Mouse (Mus musculus) spleen, adult 2 months (tissue): ENCODE data around the gene Rangap1.

ENCODE experiments used
- CTCF ChIP-seq: fragments of 200-500 bp; IDR thresholded peaks from 2 replicates; pipeline ENCODE4 v1.5.1; 2011; ENCODE audit warnings: mild to moderate bottlenecking, inconsistent platforms; ENCODE audit not compliant: insufficient read depth, insufficient read length, insufficient replicate concordance; ENCODE audit errors: extremely low read depth
- POLR2A ChIP-seq: fragments of 200-500 bp; IDR thresholded peaks from 2 replicates; pipeline ENCODE4 v1.6.1; 2011; ENCODE audit warnings: low read depth, low read length, inconsistent platforms

DNA sequence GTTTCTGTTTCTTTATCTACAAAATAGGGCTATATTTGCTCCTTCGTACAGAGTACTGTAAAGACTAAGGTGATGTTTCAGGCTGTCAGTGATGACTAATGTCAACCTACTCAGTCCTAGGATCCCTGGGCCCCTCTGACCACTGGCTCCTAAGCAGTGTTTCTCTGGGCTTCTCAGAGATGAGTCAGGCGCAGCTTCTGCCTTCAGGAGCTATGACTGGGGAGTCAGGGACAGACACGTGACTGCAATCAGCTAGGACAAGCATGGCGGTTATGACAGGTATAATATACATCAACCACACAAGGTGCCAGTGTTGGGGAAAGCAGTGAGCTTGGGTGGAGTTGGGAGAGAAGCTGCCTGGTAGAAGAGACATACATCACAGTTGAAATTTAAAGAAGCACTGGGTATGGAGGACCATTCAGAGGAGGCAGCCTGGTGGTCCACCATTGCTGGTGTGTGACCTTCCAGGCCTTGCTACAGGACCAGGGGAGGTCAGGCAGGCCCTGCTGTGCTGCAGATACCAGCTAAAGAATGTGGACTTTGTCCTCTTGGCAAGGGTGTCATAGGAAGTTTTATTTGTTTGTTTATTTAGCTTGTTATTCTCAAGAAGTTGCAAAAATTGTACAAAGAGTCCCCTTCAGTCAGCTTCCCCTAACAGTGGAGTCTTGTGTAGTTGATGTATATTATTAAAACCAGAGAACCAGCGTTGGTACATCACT is 15.2 kb upstream of the Rangap1 start:
- TF ChIP-seq CTCF (no peak), POLR2A (no peak)
